Mouse (Mus musculus) lung, adult 2 months (tissue): Measurements from ENCODE around the gene Ankle2.

ENCODE experiments used
- CTCF ChIP-seq: fragments of 200-500 bp; IDR thresholded peaks from 2 replicates; pipeline ENCODE4 v1.5.1; 2011; ENCODE audit warnings: mild to moderate bottlenecking, low read length, control low read depth; ENCODE audit not compliant: insufficient read depth
- POLR2A ChIP-seq: fragments of 200-500 bp; IDR thresholded peaks from 2 replicates; pipeline ENCODE4 v1.6.1; 2011; ENCODE audit warnings: low read depth, mild to moderate bottlenecking, control low read depth, low read length, borderline replicate concordance; ENCODE audit errors: extremely low read depth

DNA sequence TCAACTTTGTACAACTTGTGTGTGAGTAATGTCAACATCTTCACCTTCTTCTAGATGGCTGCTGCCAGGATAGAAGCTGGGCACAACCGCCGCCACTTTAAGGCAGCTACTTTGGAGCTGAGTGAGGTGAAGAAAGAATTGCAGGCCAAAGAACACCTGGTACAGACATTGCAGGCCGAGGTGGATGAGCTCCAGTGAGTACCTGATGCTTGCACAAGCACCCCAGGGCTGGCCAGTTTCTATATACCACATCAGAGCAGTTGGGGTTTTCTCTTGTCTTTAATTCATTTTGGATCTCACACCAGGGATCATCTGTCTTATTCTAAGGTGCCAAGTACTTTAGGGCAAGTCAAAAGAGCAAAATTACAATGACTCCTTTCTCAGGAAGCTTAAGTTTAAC is 14.0 kb upstream of the Ankle2 start:
- TF ChIP-seq CTCF (no peak), POLR2A (no peak)
